Mouse (Mus musculus) gastrocnemius, adult 2 months (tissue): ENCODE results near the gene Gm20479. TPM values are rescaled to one million over a fixed set of nuclear protein-coding genes. Genes with fewer than 3 reads are reported as not detected.

Experiments
- DNase-seq: peaks from one replicate; pipeline ENCODE4 v3.0.0; 2022
- H3K27ac ChIP-seq: fragments of 200-600 bp; 2 replicates; pipeline ENCODE4 v1.8.1; 2022; ENCODE audit warnings: mild to moderate bottlenecking
- H3K4me3 ChIP-seq: fragments of 200-600 bp; 2 replicates; pipeline ENCODE4 v1.8.1; 2022; ENCODE audit warnings: mild to moderate bottlenecking, moderate library complexity
- CTCF ChIP-seq: fragments of 200-600 bp; IDR thresholded peaks from 2 replicates; pipeline ENCODE4 v1.8.1; 2022; ENCODE audit warnings: antibody characterized with exemption, mild to moderate bottlenecking, moderate library complexity
- intact Hi-C: fragments of 180-260 bp; cut with DNase I; formaldehyde crosslinking; loops from one replicate; pipeline ENCODE4 v1.15.1; 2025
- total RNA-seq, 2 experiments: library from RNA; stranded (reverse); gene quantifications; 2 replicates each; pipeline ENCODE4 v1.2.3; 2021

Gm20479 gene
- total RNA-seq, 2 experiments from 2014 or later: not detected

- DNase-seq: peak; percentile 60
- no peak within 1 kb of the TSS for H3K27ac ChIP-seq
- H3K4me3 ChIP-seq: peak within 1 kb of the TSS; percentile 56
- intact Hi-C loops: loop anchor here (2.0 to 5.0 kb wide), 4 partner anchors 17 to 390 kb away; partner anchors contain the start of genes Blvrb and Sptbn4
- no peak for TF ChIP-seq CTCF
Observed at GRCm38 (mm10) chr7:27337175-27337853, 19.9 kb downstream of the Gm20479 start, which contains the start of gene Ltbp4. Gene Ltbp4 (minus strand): TSS chr7:27337692.

GRCm38 (mm10) chr7:27335928-27336823 is 21.0 kb downstream of the Gm20479 start:
- H3K27ac ChIP-seq: peak overlapping the region; percentile 68

GRCm38 (mm10) chr7:27335011-27335720 is 22.1 kb downstream of the Gm20479 start:
- no peak for TF ChIP-seq CTCF
- Histone ChIP-seq H3K4me3 (peak overlapping the region; percentile 87), H3K27ac (peak overlapping the region; percentile 92)
- DNase-seq: no peak
- intact Hi-C loops: loop anchor here (5.0 kb wide), 3 partner anchors 67 to 392 kb away; partner anchors contain the start of genes Blvrb and Sptbn4

More at GRCm38 (mm10) chr7:27335928-27336823, 21.0 kb downstream of the Gm20479 start:
- intact Hi-C loops: loop anchor here (1.0 to 5.0 kb wide), 6 partner anchors 19 to 391 kb away; partner anchors contain the start of genes Blvrb and Sptbn4
- H3K4me3 ChIP-seq: peak overlapping the region; percentile 46
- TF ChIP-seq CTCF: no peak; the same call in 1 of the 2 replicates
- DNase-seq: peak; percentile 92

GRCm38 (mm10) chr7:27334405-27334911 is 22.8 kb downstream of the Gm20479 start:
- Histone ChIP-seq H3K27ac (peak overlapping the region; percentile 92), H3K4me3 (peak overlapping the region; percentile 87)
- DNase-seq: peak; percentile 81
- peak; percentile 48 for TF ChIP-seq CTCF
- intact Hi-C loops: loop anchor here (5.0 kb wide), 1 partner anchor 353 kb away; the partner anchor contains the start of gene Zfp607b

- TF ChIP-seq CTCF: no peak
- intact Hi-C loops: loop anchor here (5.0 kb wide), 1 partner anchor 354 kb away; the partner anchor contains the start of gene Zfp607b
- Histone ChIP-seq H3K4me3 (peak overlapping the region; percentile 87), H3K27ac (peak overlapping the region; percentile 92)
- DNase-seq: peak; percentile 66
Observed at GRCm38 (mm10) chr7:27333316-27333941, 23.8 kb downstream of the Gm20479 start.

GRCm38 (mm10) chr7:27332353-27333199 is 24.6 kb downstream of the Gm20479 start:
- peak; percentile 93 for TF ChIP-seq CTCF
- Histone ChIP-seq H3K4me3 (peak overlapping the region; percentile 87), H3K27ac (peak overlapping the region; percentile 92)
- peak; percentile 93 for DNase-seq
- intact Hi-C loops: loop anchor here (5.0 kb wide), 1 partner anchor 355 kb away; the partner anchor contains the start of gene Zfp607b

- no peak for TF ChIP-seq CTCF
- DNase-seq: no peak
- intact Hi-C loops: loop anchor here (5.0 kb wide), 1 partner anchor 355 kb away; the partner anchor contains the start of gene Zfp607b
- H3K27ac ChIP-seq: peak overlapping the region; percentile 92
- peak overlapping the region; percentile 87 for H3K4me3 ChIP-seq
Observed at GRCm38 (mm10) chr7:27331854-27332253, 25.4 kb downstream of the Gm20479 start.

- peak; percentile 67 for DNase-seq
- no peak for TF ChIP-seq CTCF
- intact Hi-C loops: loop anchor here (5.0 kb wide), 1 partner anchor 356 kb away; the partner anchor contains the start of gene Zfp607b
- peak overlapping the region; percentile 87 for H3K4me3 ChIP-seq
- peak overlapping the region; percentile 92 for H3K27ac ChIP-seq
Observed at GRCm38 (mm10) chr7:27331541-27331851, 25.7 kb downstream of the Gm20479 start.

- peak; percentile 96 for DNase-seq
- peak overlapping the region; percentile 87 for H3K4me3 ChIP-seq
- no peak for TF ChIP-seq CTCF
- intact Hi-C loops: loop anchor here (5.0 kb wide), 1 partner anchor 356 kb away; the partner anchor contains the start of gene Zfp607b
- H3K27ac ChIP-seq: peak overlapping the region; percentile 92
Observed at GRCm38 (mm10) chr7:27330709-27331540, 26.3 kb downstream of the Gm20479 start.
